Mouse (Mus musculus): ENCODE measurements around the gene Tuba1b.
"Not testable (repeated sequence)": the region's sequence is repeated elsewhere in the genome, so short reads cannot be mapped to it uniquely, and the experiment has no call there.

Gene Tuba1b

DNA sequence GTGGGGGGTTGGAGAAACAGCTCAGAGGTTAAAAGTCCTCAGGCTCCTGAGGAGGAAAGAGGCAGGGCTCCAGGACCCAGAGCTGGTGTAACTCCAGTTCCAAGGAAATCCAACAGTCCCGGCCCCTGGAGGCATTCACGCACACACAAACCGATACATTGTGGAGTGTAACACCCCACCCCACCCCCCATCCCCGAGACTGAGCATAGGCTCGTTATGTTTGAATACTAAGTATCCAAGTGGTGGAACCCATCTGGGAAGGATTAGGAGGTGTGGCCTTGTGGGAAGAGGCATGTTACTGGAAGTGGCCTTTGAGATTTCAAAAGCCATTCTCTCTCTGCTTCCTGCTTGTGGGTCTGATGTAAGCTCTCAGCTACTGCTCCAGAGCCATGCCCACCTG lies 12.9 kb downstream of the Tuba1b start:
- no peak for DNase-seq

DNA sequence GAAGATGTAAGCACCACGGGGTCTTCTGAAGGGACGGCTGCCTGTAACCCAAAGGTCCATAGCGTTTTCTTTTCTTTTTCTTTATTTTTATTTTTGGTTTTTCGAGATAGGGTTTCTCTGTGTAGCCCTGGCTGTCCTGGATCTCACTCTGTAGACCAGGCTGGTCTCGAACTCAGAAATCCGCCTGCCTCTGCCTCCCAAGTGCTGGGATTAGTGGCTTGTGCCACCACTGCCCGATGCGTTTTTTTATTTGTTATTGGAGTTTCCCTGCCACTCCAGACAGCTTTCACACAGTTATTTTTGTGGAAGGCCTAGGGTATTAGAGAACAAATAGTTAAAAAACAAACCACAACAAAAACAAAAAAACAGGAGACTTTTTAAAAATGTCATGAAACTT lies 15.9 kb downstream of the Tuba1b start:
- not testable (repeated sequence) for DNase-seq

DNA sequence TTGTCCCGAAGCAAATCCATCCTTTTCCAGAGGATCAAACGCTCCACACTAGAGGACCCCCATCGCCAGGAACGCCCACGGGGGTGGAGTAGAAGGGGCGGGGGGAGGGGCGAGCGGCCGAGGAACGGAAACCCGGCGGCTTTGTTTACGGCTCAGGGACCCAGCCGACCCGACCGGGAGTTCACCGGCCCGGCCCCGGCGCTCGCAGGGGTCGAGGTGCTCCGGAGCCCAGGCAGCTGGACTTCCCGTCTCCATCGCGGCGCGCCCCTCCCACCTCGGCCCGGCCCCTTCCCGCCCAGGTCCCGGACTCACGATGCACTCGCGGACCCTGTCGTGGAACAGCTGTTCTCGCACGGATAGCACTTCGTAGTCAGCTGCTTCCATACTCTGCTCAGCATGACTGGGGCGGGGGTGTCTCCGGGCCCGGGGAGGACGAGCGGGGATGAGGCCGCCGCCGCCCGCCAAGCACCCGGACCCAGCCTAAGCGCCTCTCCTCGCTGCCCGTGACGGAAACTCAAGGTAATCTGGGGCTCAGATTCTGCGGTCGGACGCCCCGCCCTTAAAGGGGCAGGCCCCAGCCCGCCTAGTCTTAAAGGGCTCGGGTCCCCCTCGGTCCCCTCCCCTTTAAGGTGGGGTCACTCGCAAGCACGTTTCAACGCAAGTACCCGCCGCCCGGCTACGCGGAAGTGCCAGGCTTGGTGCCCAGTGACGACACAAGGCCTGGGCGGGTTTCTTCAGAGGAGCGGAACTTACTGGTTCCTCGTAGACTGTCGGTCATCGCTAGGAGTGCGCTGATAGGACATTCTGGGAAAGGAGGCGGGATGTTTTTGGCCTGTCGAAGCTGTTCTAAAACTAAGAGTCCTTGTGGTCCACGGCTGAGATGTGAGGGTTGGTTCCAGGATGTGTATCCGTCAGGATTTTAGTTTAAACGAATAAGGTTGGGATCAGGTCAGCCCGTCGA lies 16.5 kb downstream of the Tuba1b start, which contains the start of gene Lmbr1l:
Lmbr1l (minus strand) TSS at position 694 of the 961 bp plus-strand sequence.
- peak; percentile 99 for DNase-seq

DNA sequence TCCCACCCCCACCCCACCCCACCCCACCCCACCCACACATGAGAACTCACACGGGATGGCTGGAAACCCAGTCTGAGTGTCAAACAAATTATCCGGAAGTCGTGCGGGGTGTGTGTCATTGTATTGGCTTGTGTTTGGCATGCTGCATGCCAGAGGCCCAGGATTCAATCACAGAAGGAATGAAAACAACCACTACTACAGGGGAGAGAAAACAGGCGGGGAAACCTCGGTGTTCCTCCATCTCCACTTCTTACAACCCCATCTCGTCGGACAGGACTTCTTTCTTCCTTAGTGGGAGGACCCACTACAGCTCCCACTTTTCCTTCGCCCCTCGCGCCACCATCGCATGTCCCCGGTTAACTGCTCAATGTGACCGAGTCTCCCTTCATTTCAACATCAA lies 17.3 kb downstream of the Tuba1b start:
- DNase-seq: no peak

DNA sequence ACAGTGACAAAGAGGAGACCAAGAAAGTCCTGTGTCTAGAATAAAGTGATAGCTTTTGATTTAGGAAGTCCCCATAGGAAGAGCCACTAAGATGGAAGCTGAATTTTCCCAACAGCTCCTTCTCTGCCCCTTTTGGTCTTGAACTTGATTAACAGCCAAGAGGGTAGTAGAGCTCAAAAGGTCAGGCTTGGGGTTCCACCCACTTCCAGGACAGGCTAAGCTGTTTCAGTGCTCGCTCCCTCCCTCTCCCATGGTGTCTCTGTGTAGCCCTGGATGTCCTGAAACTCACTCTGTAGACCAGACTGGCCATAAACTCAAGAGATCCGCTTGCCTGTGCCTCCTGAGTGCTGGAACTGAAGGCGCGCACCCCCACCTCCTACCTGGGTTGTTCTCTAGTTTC lies 18.3 kb downstream of the Tuba1b start:
- DNase-seq: peak; percentile 26

DNA sequence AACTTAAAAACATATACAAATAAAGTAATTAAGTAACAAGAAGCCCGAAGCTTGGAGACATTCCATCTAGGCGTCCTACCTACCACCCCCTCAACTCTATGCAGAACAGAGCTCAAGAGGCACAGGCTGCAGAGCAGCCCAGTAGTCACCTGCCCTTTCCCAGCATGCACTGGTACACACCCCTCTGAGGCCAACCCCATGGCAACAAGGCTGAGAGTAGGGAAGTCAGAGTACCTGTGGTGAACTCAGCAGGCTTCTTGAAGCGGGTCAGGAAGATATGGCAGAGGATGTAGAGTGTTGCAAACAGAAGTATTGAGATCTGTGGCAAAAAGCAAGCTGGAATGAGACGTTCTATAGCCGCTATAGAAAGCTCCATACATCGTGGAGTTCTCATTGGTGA lies 19.5 kb downstream of the Tuba1b start:
- DNase-seq: no peak

DNA sequence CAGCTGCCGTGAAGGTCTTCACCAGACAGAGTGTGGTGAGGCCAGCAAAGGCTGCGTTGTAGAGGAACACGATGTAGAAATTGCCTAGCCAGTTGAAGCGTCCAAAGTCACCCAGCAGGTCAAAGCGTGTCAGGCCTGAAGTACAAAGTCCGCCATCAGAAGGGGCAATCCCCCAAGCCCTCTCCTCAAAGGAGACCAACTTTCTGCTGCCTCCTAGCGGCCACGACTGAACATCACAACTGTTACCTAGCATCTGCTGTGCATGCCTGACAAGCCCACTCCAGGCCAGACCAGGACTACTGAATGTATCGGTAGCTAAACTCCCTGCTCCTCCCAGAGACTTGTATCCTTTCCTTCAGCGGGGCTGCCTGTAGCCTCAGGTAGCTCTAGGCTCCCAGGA lies 29.7 kb downstream of the Tuba1b start:
- DNase-seq: peak; percentile 54

DNA sequence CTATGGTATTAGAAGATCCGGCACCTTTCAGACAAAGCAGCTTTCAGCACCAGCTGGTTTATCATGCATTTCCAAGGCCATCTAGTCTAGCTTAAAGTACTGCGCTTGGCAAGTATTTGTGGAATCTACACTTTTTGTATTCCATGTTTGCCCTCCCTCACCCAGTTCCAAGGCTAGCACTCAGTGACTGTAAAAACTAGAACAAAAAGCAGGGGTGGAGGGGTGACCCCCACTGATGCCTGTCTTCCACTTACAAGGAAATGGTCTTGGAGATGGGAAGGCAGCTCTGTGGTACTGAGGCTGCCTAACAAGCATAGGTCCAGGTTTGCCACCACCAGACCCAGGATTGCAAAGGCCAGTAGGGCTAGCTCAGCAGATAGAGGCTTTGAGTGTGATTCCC lies 31.8 kb downstream of the Tuba1b start:
- DNase-seq: no peak

DNA sequence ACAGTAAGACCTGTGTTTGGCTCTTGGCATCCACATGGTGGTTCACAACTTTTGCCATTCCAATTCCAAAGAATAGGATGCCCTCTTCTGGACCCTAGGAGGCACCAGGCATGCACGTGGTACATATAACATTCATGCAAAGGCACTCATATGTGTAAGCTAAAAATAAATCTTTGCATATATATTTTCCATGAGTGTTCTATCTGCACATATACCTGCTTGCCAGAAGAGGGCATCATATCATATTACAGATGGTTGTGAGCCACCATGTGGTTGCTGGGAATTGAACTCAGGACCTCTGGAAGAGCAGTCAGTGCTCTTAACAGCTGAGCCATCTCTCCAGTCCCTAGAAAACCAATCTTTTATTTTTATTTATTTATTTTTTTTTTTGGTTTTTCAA lies 32.8 kb downstream of the Tuba1b start:
- no peak for DNase-seq

DNA sequence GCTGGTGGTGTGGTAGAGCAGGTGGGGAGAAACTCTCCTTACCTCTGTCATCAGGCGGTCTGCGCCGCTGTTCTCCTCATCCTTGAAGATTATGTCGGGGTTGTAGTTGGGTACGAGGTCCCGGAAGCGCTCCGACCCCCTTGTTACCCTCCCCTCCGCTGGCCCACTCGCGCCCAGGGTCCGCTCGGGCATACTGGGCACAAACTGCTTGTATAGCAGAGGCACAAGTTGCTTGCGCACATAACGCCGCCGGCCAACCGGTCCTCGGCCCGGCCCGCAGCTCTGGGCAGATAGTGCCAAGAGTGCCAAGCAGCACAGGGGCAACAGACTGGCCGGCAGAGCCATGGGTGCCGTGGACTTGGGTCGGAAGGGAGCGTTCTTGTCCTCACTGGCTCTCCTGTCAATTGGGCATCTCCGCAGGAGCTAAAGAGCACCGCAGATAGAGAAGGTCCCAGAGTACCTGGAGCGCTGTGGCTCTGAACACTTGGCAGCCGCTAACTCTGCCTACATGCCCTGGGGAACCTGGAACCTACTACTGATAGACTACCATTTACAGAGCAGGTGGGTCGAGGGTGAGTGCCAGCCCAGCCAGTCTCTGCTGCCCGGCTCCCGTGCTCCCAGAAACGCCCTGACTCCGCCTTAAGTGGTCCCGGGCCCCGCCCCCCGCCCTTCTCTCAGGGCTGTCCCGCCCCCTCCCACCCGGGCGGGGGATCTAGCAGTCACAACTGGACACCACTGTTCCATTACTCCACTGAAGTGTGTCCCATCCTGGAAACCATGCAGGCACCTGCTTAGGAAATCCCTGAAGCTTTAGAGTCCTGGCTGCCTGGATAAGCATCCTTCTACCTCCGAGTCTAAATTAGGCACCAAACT lies 36.2 kb downstream of the Tuba1b start, which contains the start of gene Dhh:
Dhh (minus strand) TSS at position 613 of the 873 bp plus-strand sequence.
- DNase-seq: peak; percentile 32

DNA sequence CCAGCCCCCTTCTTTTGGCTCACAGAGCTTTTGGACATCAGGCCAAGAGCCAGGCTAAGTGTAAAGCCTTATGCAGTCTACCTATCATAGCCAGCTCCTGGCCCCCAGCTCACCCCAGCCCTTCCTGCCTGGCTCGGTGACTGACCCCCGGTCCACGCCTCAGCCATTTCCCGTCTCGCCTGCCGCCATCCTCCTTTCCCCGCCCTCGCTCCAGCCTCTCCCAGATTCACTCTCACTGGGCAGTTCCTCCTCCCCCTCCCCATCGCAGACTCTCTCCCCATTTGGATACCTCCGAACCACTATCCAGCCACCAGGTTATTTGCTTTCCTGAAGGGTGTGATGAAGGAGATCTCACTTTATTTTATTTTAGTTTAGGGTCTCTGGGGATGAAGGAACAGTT lies 36.9 kb downstream of the Tuba1b start:
- peak; percentile 15 for DNase-seq

DNA sequence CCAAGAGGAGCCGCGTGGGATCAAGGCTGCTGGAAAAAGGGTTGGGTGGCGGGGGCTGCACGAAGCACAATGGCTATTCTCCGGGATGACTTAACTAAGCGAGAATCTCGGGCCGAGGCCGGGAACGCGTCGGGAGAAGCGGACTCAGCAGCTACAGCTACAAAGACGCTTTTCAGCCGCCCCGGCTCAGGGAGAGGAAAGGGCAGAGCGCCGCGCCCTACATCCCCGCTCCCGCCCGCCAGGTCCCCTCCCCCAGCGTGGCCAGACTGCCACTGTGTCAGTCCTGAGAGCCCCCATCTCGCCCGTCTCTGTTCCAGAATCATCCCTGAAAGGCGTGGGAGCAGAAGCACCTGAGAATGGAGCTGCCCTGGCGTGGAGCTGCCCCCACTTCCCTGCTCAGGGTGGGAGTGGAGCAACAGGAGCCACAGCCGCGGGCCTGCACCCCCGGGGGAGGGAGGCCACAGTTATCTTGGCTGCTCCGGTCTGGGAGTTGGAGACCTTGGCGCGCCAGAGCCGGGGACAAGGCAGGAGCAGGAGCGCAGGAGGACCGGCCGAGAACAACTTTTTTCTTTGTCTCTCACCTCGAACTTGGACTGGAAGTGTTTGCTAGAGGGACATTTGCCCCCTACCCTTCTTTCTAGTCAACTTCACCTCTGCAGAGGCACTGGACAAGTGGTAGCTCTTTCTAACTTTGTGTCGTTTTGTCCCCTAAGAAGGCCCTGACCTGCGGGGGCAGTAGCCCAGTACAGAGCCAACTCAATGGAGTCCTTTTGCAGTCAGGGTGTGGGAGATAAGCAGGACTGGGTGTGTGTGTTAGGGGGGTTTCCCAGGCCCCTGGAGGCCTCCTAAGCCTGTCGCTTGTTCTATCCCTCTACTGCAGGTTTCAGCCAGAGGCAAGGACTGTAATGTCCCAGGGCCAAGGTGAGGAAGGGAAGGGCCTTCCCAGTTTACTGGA lies 38.5 kb downstream of the Tuba1b start:
- peak; percentile 25 for DNase-seq

DNA sequence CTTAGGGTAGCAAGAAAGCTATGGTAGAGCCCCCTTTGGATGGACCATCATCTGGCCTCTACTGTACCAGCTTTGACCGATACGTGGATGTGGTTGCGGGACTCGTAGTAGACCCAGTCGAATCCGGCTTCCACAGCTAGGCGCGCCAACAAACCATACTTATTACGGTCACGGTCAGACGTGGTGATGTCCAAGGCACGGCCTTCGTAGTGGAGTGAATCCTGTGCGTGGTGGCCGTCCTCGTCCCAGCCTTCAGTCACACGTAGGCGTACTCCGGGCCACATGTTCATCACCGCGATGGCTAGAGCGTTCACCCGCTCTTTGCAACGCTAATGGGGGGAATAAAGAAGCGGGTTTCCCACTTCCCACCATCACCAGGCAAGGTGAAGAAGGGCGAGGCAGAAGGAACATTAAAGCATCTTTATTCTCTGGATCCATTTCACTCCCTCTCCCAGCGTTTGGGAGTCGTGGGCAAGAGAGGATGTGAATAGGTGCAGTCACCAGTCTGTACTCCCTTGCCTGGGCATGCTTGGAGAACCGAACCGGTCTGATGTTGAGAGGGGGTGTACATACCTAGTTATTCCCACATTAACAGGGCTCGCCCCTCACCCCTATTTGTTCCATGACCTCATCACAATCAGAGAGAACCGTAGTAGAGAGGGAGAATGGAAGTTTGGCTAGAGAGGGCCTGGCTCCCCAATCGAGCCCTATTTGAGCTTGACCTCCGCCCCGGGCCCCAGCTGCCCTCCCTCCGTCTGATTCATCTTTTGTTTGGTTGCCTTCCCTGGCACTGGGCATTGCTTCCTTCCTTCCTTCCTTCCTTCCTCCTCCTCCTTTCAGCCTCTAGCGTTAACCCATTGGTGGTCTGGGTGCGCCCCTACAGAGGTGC lies 39.4 kb downstream of the Tuba1b start:
- no peak for DNase-seq

DNA sequence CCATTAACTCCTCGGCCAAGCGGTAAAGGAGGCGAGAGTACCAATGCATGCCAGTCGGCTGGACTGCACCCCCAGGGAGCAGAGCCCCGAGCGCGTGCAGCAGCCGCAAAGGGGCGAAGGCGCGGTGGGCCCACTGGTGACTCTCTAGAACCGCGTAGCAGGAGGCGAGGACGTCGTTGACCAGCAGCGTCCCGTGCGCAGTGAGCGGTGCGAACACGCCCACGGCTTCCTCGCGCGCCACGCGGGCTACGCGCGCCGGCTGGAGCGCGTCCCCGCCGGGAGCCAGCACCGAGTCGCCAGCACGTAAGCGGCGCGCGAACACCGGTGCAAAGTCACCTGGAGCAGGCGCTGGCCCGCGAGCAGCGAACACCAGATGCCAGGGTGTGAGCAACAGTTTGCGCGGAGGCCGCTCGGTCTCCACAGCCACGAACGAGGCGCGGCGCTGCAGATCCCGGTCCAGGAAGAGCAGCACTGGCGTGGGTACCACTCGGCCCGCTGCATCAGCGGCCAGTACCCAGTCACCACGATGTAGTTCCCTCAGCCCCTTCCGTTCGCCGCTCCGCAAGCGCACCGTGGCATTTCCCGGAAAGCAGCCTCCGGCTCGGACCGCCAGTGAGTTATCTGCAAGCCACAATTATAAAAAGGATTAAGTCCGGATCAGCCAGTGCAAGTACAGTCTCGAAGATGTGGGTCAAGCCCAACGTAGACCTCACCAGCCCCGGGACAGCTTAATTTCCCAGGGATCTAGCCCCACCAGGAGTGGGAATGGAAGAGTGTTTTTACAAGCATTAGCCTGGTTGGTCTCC lies 40.2 kb downstream of the Tuba1b start, which contains the start of gene Rhebl1:
Rhebl1 (minus strand) TSS at position 601 of the 806 bp plus-strand sequence.
- peak; percentile 64 for DNase-seq

DNA sequence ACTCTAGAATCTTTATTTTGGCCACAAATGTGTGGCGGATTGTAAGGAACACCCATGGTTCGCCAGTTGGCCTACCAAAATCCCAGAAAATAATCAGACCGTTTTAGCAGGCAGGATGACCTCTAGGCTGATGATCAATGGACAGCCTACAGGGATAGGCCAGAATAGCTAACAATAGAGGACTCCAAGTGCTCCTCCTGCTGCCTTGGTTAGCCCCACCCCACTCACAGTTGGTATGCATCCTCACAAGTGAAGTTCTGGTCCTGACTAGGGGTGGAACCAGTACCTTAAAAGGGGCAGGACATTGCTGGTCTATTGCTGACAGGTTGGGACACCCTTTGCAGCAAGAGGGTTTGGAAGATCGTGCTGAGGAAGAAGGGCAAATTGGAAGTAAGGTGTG lies 41.3 kb downstream of the Tuba1b start:
- DNase-seq: no peak

DNA sequence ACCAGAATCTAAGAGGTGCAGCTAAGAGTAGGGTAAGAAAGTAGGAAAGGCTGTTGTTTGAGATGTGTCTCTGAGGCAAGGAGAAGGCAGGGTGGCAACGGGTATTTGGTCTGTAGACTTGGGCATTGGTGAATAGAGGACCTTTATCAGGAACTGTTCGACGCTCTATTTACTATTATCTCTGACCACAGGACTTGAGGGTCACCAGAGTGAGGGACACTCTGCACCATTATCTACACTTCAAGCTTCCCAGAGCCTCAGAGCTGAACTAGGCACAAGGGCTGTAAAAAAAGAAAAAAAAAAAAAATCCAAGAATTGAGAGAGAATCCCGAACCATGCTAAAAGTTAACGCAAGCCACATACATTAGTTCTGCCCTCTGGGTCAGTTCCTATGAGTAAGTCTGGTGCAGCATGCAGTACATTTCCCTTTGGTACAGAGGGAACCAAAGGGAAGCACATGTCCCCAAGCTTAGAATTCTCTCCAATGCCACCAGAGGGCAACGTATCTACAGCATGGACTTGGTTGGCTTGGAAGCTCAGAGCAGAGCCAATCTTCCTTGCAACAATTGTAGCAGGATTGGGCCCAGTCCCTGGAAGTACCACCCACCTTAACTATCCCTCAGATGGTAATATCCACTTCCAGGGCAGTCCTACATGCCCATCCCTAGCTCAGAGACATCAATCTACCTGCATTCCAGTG lies 42.3 kb downstream of the Tuba1b start:
- peak; percentile 66 for DNase-seq

DNA sequence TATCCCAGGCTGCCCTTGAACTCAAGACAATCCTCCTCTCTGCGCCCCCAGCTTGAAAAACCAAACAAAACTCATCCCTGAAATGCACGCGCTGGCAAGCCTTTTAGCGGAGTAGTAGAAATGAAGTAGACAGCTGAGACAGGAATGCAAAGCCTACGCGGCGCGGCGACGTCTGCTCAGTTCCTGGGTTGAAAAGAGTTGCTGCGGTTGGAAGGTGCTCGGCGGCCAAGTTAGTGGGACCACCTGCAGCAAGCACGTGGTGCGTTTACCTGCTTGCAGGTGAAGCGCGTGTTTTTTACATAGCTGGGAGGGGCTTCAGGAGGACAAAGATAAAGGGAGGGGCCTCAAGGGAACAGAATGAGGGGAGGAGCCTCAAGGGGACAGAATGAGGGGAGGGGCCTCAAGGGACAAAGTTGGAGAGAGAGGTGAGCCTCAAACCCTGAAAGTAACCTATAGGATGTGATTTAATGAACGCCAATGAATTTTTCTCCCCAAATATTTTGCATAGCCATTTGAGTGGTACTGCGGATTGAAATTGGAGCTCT lies 43.1 kb downstream of the Tuba1b start:
- DNase-seq: no peak

DNA sequence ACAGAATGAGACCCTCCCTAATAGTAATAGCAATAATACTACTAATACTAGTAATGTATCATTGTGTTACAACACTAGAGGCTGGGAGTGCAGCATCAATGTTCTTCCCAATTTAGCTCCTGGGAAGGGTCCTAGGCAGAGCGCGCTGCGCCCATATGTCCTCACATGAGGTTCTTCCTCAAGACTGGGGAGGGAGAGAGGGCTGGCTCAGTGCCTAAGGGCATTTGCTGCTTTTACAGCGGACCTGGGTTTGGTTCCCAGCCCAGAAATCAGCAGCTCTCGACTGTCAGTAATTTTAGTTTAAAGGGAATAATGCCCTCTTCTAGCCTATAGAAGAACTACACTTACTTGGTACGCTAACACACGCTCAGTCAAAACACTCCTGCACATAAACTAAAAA lies 46.8 kb downstream of the Tuba1b start:
- no peak for DNase-seq

DNA sequence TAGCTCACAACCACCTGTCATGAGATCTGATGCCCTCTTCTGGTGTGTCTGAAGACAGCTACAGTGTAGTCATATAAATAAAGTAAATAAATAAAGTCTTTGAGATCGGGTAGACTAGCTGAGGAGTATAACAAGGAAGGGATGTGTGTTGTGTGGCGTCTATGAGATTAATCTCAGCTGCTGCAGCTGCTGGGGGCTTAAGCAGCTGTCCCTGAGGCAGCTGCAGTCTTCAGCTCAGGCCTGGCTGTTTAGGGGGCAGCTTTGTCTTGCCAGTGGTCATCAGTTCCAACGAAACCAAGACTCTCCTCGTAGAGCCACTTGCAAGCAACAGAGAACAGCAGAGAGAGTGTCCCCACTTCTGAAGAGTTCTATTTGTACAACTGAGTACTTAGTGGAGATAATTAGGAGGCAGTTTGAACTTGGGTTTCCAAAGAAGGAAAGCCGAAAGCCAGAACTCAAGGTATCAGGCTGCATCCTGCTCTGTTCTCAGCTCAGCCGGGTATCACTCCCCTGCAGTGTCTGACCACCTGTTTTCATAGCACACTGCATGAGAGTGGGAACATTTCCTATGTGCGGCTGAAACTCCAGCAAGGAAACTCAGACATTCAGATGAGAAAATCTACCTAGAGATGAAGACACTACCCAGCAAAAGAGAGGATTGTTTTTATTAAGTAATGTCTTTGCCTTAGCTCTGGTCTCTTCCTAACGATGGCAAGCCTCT lies 47.5 kb downstream of the Tuba1b start:
- DNase-seq: no peak
